Mouse (Mus musculus) intestine, embryonic 15.5 days (tissue): ENCODE data around the gene Clca3a1. TPM values are rescaled to one million over a fixed set of nuclear protein-coding genes. Genes with fewer than 3 reads are reported as not detected.

Experiments
- ATAC-seq: fragments of 200-750 bp; cut with Nextera tagmentation; 2 replicates; pipeline ENCODE4 v1.8.0; 2017; ENCODE audit warnings: moderate TSS enrichment, moderate library complexity
- H3K27ac ChIP-seq: fragments of 300-500 bp; sonication (generic); 2 replicates; pipeline ENCODE4 v1.5.1; 2015; ENCODE audit warnings: mild to moderate bottlenecking, inconsistent platforms
- H3K27me3 ChIP-seq: fragments of 300-500 bp; sonication (generic); replicated peaks from 2 replicates; pipeline ENCODE4 v1.6.1; 2015; ENCODE audit warnings: inconsistent platforms
- H3K36me3 ChIP-seq: fragments of 300-500 bp; sonication (generic); 2 replicates; pipeline ENCODE4 v1.6.1; 2015; ENCODE audit warnings: inconsistent platforms
- H3K4me1 ChIP-seq: fragments of 300-500 bp; sonication (generic); replicated peaks from 2 replicates; pipeline ENCODE4 v1.6.1; 2015; ENCODE audit warnings: inconsistent platforms
- H3K4me2 ChIP-seq: fragments of 300-500 bp; sonication (generic); replicated peaks from 2 replicates; pipeline ENCODE4 v1.6.1; 2015; ENCODE audit warnings: mild to moderate bottlenecking, inconsistent platforms
- H3K4me3 ChIP-seq: fragments of 300-500 bp; sonication (generic); replicated peaks from 2 replicates; pipeline ENCODE4 v1.5.1; 2015; ENCODE audit warnings: inconsistent platforms
- H3K9ac ChIP-seq: fragments of 300-500 bp; sonication (generic); 2 replicates; pipeline ENCODE4 v1.6.1; 2015; ENCODE audit warnings: inconsistent platforms
- H3K9me3 ChIP-seq: fragments of 300-500 bp; sonication (generic); 2 replicates; pipeline ENCODE4 v1.6.1; 2016; ENCODE audit warnings: inconsistent platforms
- WGBS: fragments of 180-500 bp; shearing (Covaris S2); methylation state at CpG from one replicate; pipeline ENCODE4 v1.1.7; 2015; 5-methylcytosine and 5-hydroxymethylcytosine counted together
- polyA plus RNA-seq: library from polyadenylated mRNA; unstranded; fragments of >200 nt; fragmentation: Nextera tagmentation; extraction: Ambion mirVana; gene quantifications from 2 replicates; pipeline ENCODE4 v1.2.1, GENCODE M21; 2015

Clca3a1 gene
- polyA plus RNA-seq, 1 experiment from 2014 or later = 5.7 TPM

GRCm38 (mm10) chr3:144692052-144692451 is 68.7 kb downstream of the Clca3a1 start:
- no peaks in the 10 kb centered on the region for H3K9me3 ChIP-seq
- H3K27me3 ChIP-seq = no peaks in the 10 kb centered on the region
- H3K4me2 ChIP-seq = no peak overlapping the region
- WGBS = 43% methylated on average over 3 of the region's 3 CpGs
- 0 out of 2 replicates have a peak, but pooled peaks have one; percentile 21 for ATAC-seq
- H3K4me3 ChIP-seq = no peak overlapping the region
- no peaks in the 10 kb centered on the region for H3K4me1 ChIP-seq
- H3K36me3 ChIP-seq = peaks cover 13% of the 10 kb centered on the region; the same call in 1 of the 2 replicates
- H3K27ac ChIP-seq = no peak overlapping the region
- no peak overlapping the region for H3K9ac ChIP-seq

GRCm38 (mm10) chr3:144689236-144689635 is 71.5 kb downstream of the Clca3a1 start:
- no peak overlapping the region for H3K27ac ChIP-seq
- peak; percentile 87 for ATAC-seq
- H3K9ac ChIP-seq = no peak overlapping the region
- H3K4me3 ChIP-seq = no peak overlapping the region
- 29% methylated on average over 11 of the region's 11 CpGs for WGBS
- peaks cover 8% of the 10 kb centered on the region; the same call in 1 of the 2 replicates for H3K36me3 ChIP-seq
- H3K4me1 ChIP-seq = no peaks in the 10 kb centered on the region
- no peak overlapping the region for H3K4me2 ChIP-seq
- no peaks in the 10 kb centered on the region for H3K9me3 ChIP-seq
- H3K27me3 ChIP-seq = no peaks in the 10 kb centered on the region

GRCm38 (mm10) chr3:144688284-144688683 is 72.5 kb downstream of the Clca3a1 start:
- 0 out of 2 replicates have a peak, but pooled peaks cover 5% of the 10 kb centered on the region for H3K36me3 ChIP-seq
- H3K27ac ChIP-seq = no peak overlapping the region
- no peak overlapping the region for H3K4me3 ChIP-seq
- no peak overlapping the region for H3K9ac ChIP-seq
- 78% methylated on average over 8 of the region's 8 CpGs for WGBS
- no peaks in the 10 kb centered on the region for H3K4me1 ChIP-seq
- no peak for ATAC-seq
- H3K4me2 ChIP-seq = no peak overlapping the region
- H3K9me3 ChIP-seq = no peaks in the 10 kb centered on the region
- H3K27me3 ChIP-seq = no peaks in the 10 kb centered on the region

GRCm38 (mm10) chr3:144687618-144688017 is 73.2 kb downstream of the Clca3a1 start:
- no peak for ATAC-seq
- no peaks in the 10 kb centered on the region for H3K27me3 ChIP-seq
- 90% methylated on average over 9 of the region's 9 CpGs for WGBS
- no peak overlapping the region for H3K9ac ChIP-seq
- no peak overlapping the region for H3K4me2 ChIP-seq
- 0 out of 2 replicates have a peak, but pooled peaks cover 5% of the 10 kb centered on the region for H3K36me3 ChIP-seq
- H3K9me3 ChIP-seq = no peaks in the 10 kb centered on the region
- H3K4me3 ChIP-seq = no peak overlapping the region
- H3K27ac ChIP-seq = no peak overlapping the region
- no peaks in the 10 kb centered on the region for H3K4me1 ChIP-seq

- H3K9me3 ChIP-seq = no peaks in the 10 kb centered on the region
- H3K27ac ChIP-seq = no peak overlapping the region
- no peaks in the 10 kb centered on the region for H3K27me3 ChIP-seq
- no peaks in the 10 kb centered on the region for H3K4me1 ChIP-seq
- no peak overlapping the region for H3K4me2 ChIP-seq
- H3K9ac ChIP-seq = no peak overlapping the region
- 89% methylated on average over 5 of the region's 5 CpGs for WGBS
- H3K4me3 ChIP-seq = no peak overlapping the region
- ATAC-seq = no peak
- 0 out of 2 replicates have a peak, but pooled peaks cover 5% of the 10 kb centered on the region for H3K36me3 ChIP-seq
These were observed 74.6 kb downstream of the Clca3a1 start for GRCm38 (mm10) chr3:144686146-144686545.

- Histone ChIP-seq H3K4me1 (no peaks in the 10 kb centered on the region), H3K27ac (no peak overlapping the region), H3K4me3 (no peak overlapping the region), H3K4me2 (no peak overlapping the region), H3K27me3 (no peaks in the 10 kb centered on the region), H3K36me3 (0 out of 2 replicates have a peak, but pooled peaks cover 3% of the 10 kb centered on the region), H3K9ac (no peak overlapping the region), H3K9me3 (no peaks in the 10 kb centered on the region)
- peak; percentile 31; the same call in 1 of the 2 replicates for ATAC-seq
- 87% methylated on average over 12 of the region's 12 CpGs for WGBS
These were observed 77.5 kb downstream of the Clca3a1 start for GRCm38 (mm10) chr3:144683136-144683814.

GRCm38 (mm10) chr3:144681542-144681941 is 79.2 kb downstream of the Clca3a1 start:
- no peak overlapping the region for H3K9ac ChIP-seq
- H3K27me3 ChIP-seq = no peaks in the 10 kb centered on the region
- WGBS = 69% methylated on average over 5 of the region's 5 CpGs
- H3K27ac ChIP-seq = no peak overlapping the region
- H3K4me2 ChIP-seq = no peak overlapping the region
- H3K4me1 ChIP-seq = no peaks in the 10 kb centered on the region
- H3K4me3 ChIP-seq = no peak overlapping the region
- no peaks in the 10 kb centered on the region for H3K9me3 ChIP-seq
- ATAC-seq = no peak
- H3K36me3 ChIP-seq = 0 out of 2 replicates have a peak, but pooled peaks cover 3% of the 10 kb centered on the region

- Histone ChIP-seq H3K4me1 (no peaks in the 10 kb centered on the region), H3K27me3 (no peaks in the 10 kb centered on the region), H3K4me3 (no peak overlapping the region), H3K4me2 (no peak overlapping the region), H3K27ac (no peak overlapping the region), H3K36me3 (0 out of 2 replicates have a peak, but pooled peaks cover 3% of the 10 kb centered on the region), H3K9ac (no peak overlapping the region), H3K9me3 (no peaks in the 10 kb centered on the region)
- no peak for ATAC-seq
- WGBS = 81% methylated on average over 8 of the region's 8 CpGs
These were observed 81.0 kb downstream of the Clca3a1 start for GRCm38 (mm10) chr3:144679701-144680159.

Other genes starting within 250 kb of the Clca3a1 start
- 9.4 and 10.3 TPM in 2 replicates for gene Hs2st1, start 190.8 kb downstream of the Clca3a1 start, polyA plus RNA-seq
- gene Selenof, start 190.7 kb downstream of the Clca3a1 start, polyA plus RNA-seq = 618 and 622 TPM in 2 replicates
- 96.0 and 106 TPM in 2 replicates for gene Sh3glb1, start 40.6 kb downstream of the Clca3a1 start, polyA plus RNA-seq
- 0.54 and 0.77 TPM in 2 replicates for gene Clca3a2, start 58.5 kb upstream of the Clca3a1 start, polyA plus RNA-seq
- gene Clca3b, start 88.4 kb upstream of the Clca3a1 start, polyA plus RNA-seq = 5.8 and 6.3 TPM in 2 replicates
- 22.4 and 31.6 TPM in 2 replicates for gene Clca4b, start 171.6 kb upstream of the Clca3a1 start, polyA plus RNA-seq
- 0.06 TPM in 1 of 2 replicates, not detected in the other for gene Clca4a, start 214.1 kb upstream of the Clca3a1 start, polyA plus RNA-seq